Mouse (Mus musculus) limb, embryonic 10.5 days (tissue): Measurements from ENCODE around the gene Nlgn1. TPM values are rescaled to one million over a fixed set of nuclear protein-coding genes. Genes with fewer than 3 reads are reported as not detected.

ENCODE experiments used
- DNase-seq: peaks from one replicate; pipeline ENCODE4 v3.0.0-alpha.2; 2017; ENCODE audit warnings: low spot score
- H3K27ac ChIP-seq: fragments of 300-500 bp; sonication (generic); 2 replicates; pipeline ENCODE4 v1.5.1; 2016; ENCODE audit warnings: mild to moderate bottlenecking
- H3K27me3 ChIP-seq: fragments of 300-500 bp; sonication (generic); 2 replicates; pipeline ENCODE4 v1.6.1; 2016; ENCODE audit warnings: low read depth, mild to moderate bottlenecking; ENCODE audit not compliant: poor library complexity, severe bottlenecking
- H3K36me3 ChIP-seq: fragments of 300-500 bp; sonication (generic); 2 replicates; pipeline ENCODE4 v1.6.1; 2016; ENCODE audit warnings: mild to moderate bottlenecking, moderate library complexity
- H3K4me1 ChIP-seq: fragments of 300-500 bp; sonication (generic); 2 replicates; pipeline ENCODE4 v1.6.1; 2016
- H3K4me3 ChIP-seq: fragments of 300-500 bp; sonication (generic); 2 replicates; pipeline ENCODE4 v1.5.1; 2016; ENCODE audit warnings: mild to moderate bottlenecking, moderate library complexity
- H3K9me3 ChIP-seq: fragments of 300-500 bp; sonication (generic); replicated peaks from 2 replicates; pipeline ENCODE4 v1.6.1; 2016; ENCODE audit warnings: mild to moderate bottlenecking
- WGBS: fragments of 180-500 bp; shearing (Covaris S2); methylation state at CpG from one replicate; pipeline ENCODE4 v1.1.7; 2016; 5-methylcytosine and 5-hydroxymethylcytosine counted together
- polyA plus RNA-seq: library from polyadenylated mRNA; unstranded; fragments of >200 nt; fragmentation: Nextera tagmentation; extraction: Ambion mirVana; gene quantifications from 2 replicates; pipeline ENCODE4 v1.2.1, GENCODE M21; 2016

The Nlgn1 gene
- polyA plus RNA-seq, result 0.28 and 0.36 TPM in 2 replicates

DNA sequence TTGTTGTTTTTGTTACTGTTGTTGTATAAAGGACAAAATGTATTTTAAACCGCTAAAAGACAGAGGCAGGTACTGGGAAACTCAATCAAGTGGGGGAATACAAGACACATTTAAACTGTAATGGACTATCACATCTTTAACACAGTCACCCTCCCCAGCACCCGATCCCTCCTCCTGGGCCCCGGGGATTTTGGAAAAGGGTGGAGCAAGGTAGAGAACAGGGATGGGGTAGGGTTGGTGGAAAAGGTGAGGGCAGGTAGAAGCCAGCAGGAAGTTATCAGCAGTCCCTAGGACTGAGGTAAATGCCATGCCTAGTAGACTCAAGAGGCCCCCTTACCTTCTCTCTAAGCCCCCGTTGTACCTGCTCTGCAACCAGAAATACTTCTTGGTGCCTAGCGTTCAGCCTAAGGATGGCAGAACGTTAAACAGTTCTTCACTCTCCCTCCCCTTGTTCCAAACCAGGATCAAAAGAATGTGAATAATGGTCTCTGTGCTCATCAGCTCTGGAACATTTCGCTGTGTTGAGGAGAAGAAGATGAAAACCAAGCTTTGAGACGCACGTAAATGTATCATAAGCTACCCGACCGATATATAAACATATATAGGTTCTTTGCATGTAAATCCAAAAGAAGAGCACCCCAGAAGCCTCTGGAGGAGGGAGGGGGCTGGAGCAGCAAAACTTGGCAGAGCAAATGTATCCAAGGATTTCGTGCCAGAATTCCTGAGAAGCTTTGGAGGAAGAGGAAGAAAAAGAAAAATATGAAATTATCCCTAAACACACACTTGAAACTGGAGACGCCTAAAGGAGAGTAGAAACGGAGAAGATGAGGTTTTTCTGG lies at the start of gene Nlgn1:
TSS of gene Nlgn1 (minus strand) at position 61 of the 839 bp plus-strand sequence.
- peaks cover 23% of the 10 kb centered on the region for H3K4me1 ChIP-seq
- DNase-seq, result peak; percentile 36
- peaks cover 73% of the 10 kb centered on the region for H3K27me3 ChIP-seq
- no peaks in the 10 kb centered on the region for H3K36me3 ChIP-seq
- no peaks in the 10 kb centered on the region for H3K9me3 ChIP-seq
- 3% methylated on average over 14 of the region's 14 CpGs for WGBS
- peak within 1 kb of the TSS; percentile 66 for H3K4me3 ChIP-seq
- H3K27ac ChIP-seq, result peak within 1 kb of the TSS; percentile 77

DNA sequence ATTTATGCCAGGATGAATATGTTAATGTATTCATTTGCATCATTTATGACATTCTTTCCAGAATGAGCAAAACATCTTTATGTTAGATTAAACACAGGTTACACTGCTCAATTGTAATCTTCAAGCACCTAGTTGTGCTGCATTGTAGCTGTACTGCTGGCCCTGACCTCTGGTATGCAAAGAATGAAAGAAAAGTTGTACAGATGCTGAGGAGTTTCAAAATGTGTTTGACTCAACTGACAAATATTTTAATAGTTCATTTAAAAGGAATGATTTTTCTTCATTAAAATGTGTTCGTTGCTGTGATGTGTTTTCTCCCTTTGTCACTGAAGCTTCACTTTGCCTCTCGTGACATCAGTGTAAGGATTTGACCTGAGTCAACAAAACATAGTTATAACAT lies 46.0 kb upstream of the Nlgn1 start:
- Histone ChIP-seq H3K27me3 (no peaks in the 10 kb centered on the region), H3K4me1 (no peaks in the 10 kb centered on the region), H3K36me3 (no peaks in the 10 kb centered on the region), H3K27ac (no peak overlapping the region), H3K4me3 (no peak overlapping the region), H3K9me3 (no peaks in the 10 kb centered on the region)
- DNase-seq, result no peak
- WGBS, result 90% methylated on average over 2 of the region's 2 CpGs

DNA sequence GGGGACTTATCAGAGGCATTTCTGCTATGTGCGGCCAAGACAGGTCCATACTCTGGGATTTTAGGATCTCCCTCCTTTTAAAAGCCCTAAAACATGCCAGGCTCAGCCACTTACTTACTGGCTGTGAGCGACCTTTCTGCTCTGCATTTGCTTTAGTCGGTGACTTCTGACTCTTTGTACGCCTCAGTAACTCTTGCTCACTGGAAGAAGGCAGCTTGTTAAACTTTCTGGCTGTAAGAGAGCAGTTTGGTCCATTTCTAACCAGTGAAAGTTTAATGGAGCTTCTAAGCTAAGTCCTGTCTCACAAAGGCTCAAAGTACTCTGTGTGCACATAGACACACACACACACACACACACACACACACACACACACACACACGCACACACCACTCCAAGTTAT lies 22.8 kb upstream of the Nlgn1 start:
- H3K27me3 ChIP-seq, result no peaks in the 10 kb centered on the region
- 83% methylated on average over 5 of the region's 5 CpGs for WGBS
- no peak overlapping the region for H3K4me3 ChIP-seq
- no peaks in the 10 kb centered on the region for H3K4me1 ChIP-seq
- no peaks in the 10 kb centered on the region for H3K9me3 ChIP-seq
- H3K36me3 ChIP-seq, result no peaks in the 10 kb centered on the region
- H3K27ac ChIP-seq, result no peak overlapping the region
- no peak for DNase-seq

DNA sequence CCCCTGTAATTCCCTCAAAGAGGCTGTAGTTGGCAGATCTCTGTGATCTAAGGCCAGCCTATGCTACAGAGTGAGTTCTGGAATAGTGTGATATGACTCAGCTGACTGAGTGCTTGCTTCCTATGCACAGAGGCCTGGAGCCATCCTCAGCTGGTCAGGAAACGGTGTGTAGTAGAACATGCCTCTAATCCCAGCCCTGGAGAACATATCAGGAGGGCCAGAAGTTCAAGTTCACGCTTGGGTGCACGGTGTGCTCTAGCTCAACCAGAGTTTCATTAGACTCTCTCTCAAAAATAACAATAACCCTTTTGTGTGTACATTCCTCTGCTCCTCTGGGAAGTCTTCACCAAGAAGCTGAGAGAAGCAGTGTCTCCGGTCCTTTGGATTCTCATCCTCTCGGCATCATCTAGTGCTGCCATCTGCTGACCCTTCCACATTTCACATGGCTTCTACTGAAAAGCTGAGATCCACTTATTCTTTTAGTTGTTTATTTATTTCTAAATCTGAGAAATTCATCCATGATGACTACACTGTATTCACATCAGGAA lies 22.3 kb upstream of the Nlgn1 start:
- H3K27me3 ChIP-seq, result no peaks in the 10 kb centered on the region
- no peak for DNase-seq
- no peak overlapping the region for H3K4me3 ChIP-seq
- no peaks in the 10 kb centered on the region for H3K9me3 ChIP-seq
- 86% methylated on average over 5 of the region's 5 CpGs for WGBS
- H3K27ac ChIP-seq, result no peak overlapping the region
- no peaks in the 10 kb centered on the region for H3K4me1 ChIP-seq
- no peaks in the 10 kb centered on the region for H3K36me3 ChIP-seq

DNA sequence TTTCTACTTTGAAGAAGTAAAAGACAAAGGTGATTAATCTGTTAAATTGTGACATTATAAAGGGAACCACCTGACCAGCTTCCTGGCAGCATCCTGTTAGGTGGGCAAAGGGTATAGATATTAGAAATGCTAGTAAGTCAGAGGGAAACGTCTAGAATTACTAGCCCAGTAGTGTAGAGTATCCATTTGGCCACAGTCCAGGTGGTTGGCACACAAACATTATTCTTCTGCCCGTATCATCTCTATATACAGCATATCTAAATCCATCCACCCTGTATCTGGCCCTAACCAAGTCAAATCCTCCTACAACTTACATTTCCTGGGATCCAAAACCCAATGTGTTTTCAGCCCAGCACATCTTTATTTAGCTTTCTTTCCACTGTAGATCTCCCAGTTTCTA lies 5.2 kb upstream of the Nlgn1 start:
- no peaks in the 10 kb centered on the region for H3K36me3 ChIP-seq
- no peaks in the 10 kb centered on the region for H3K9me3 ChIP-seq
- 81% methylated on average over 2 of the region's 2 CpGs for WGBS
- peaks cover 11% of the 10 kb centered on the region for H3K4me1 ChIP-seq
- H3K27me3 ChIP-seq, result peaks cover 36% of the 10 kb centered on the region
- DNase-seq, result no peak
- H3K27ac ChIP-seq, result no peak overlapping the region
- H3K4me3 ChIP-seq, result no peak overlapping the region

DNA sequence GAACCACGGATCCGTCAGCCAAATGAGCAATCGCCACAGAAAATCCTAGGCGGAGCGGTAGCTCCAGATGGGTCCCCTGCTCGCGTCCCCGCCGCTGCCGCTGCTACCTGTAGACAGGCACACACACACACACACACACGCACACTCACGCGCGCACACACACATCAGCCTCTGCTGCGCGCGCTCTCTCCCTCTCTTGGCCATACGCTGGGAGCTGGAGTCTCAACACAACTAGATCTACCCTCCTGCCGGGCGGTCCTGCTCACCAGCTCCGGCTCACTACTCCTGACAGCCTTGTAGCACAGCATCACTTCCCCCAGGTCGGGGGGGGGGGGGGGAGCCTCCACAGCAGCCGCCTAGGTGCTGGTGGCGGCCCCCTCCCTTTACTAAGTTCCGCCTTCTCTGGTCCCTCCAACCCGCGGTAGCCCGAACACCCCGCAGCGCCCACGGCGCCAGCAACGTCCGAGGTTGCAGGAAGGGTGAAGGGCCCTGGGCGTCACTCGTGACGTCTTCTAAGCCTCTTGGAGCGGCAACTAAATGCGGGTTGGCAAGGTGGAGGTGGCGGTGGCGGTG lies 1.1 kb upstream of the Nlgn1 start:
- Histone ChIP-seq H3K4me3 (peak overlapping the region; percentile 59), H3K27ac (no peak overlapping the region), H3K9me3 (no peaks in the 10 kb centered on the region), H3K27me3 (peaks cover 66% of the 10 kb centered on the region), H3K4me1 (peaks cover 23% of the 10 kb centered on the region), H3K36me3 (no peaks in the 10 kb centered on the region)
- peak; percentile 73 for DNase-seq
- 1% methylated on average over 40 of the region's 41 CpGs for WGBS

DNA sequence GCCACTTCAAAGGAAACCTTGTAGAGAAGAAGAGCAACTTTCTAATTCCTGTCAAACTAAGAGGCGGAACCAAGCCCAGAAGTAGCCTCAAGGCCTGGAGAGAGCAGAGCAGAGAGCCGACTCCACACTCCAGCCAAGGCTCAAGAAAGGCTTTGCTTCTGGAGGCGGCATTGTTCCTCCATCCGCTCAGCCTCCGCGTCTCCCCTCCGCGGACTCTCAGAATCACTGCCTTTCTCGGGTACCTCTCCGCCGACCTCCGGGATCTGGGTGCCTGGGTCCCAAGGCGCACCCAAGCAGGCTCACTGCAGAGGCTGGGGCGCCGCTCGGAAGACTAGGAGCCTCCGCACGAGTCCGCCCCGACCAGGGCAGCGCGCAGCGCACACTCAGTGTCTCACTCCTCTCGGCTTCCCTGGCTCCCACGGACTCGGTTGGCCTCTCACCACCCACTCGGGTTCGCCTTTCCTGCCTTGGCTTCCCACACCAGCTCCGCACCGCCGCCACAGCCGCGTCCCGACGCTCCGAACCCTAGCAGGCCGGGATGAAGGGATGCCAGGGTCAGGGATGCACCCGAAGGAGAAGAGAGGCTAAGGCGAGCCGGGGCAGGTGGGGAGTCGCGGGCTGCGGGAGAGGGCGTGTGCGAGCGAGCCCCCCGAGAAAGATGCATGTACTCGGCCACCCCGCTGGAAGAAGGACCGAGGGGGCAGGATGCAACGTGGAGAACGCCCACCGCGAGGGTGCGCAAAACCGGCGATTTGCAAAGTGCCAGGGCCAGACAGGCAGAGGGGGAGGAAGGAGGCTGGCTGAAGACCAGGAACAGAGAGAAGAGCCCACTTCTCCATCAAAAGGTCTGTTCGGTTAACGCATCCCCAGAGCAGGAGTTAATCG lies 841 bp downstream of the Nlgn1 start:
- H3K36me3 ChIP-seq, result no peaks in the 10 kb centered on the region
- WGBS, result under 1% methylated on average over 60 of the region's 60 CpGs
- peak; percentile 67 for DNase-seq
- peak overlapping the region; percentile 66 for H3K4me3 ChIP-seq
- peaks cover 23% of the 10 kb centered on the region for H3K4me1 ChIP-seq
- H3K27me3 ChIP-seq, result peaks cover 73% of the 10 kb centered on the region
- peak overlapping the region; percentile 77 for H3K27ac ChIP-seq
- no peaks in the 10 kb centered on the region for H3K9me3 ChIP-seq

DNA sequence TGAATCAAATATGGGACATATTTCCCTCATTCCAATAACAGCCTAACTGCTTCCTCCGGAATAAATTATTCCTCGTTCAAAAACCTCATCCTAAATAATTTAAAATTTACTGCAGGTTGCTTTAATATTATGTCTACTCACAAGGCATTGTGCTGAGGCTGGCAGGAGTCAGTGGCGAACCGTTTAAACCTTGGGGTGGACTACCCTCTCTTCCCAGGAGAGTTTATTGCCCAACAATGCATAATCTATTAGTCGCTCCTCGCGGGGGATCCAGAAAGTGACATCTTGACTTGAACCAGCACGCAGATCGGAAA lies 1.4 kb downstream of the Nlgn1 start:
- H3K9me3 ChIP-seq, result no peaks in the 10 kb centered on the region
- no peak for DNase-seq
- no peak overlapping the region for H3K27ac ChIP-seq
- no peaks in the 10 kb centered on the region for H3K36me3 ChIP-seq
- peak overlapping the region; percentile 66 for H3K4me3 ChIP-seq
- WGBS, result 7% methylated on average over 9 of the region's 9 CpGs
- peaks cover 23% of the 10 kb centered on the region for H3K4me1 ChIP-seq
- peaks cover 71% of the 10 kb centered on the region for H3K27me3 ChIP-seq

DNA sequence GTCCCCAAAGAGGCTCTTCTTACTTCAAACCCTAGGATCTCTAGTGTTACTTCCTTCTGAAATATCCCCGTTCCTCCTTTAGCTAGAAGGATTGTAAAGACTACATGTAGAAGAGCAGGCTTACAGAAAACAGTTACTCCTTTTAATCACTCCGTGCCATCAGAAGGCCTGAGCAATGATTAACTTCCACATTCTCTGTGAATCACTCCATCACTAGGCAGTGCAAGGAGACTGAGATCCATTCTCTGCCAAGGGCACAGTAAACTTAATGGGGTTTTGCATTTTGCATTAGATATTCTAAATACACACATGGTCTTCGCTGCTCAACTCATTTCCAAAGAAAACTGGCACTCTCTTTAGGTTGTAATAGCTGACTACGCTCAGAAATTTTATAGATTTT lies 2.2 kb downstream of the Nlgn1 start:
- Histone ChIP-seq H3K9me3 (no peaks in the 10 kb centered on the region), H3K4me3 (no peak overlapping the region), H3K36me3 (no peaks in the 10 kb centered on the region), H3K27me3 (peaks cover 63% of the 10 kb centered on the region), H3K4me1 (peaks cover 23% of the 10 kb centered on the region), H3K27ac (no peak overlapping the region)
- 77% methylated on average over 4 of the region's 4 CpGs for WGBS
- no peak for DNase-seq

DNA sequence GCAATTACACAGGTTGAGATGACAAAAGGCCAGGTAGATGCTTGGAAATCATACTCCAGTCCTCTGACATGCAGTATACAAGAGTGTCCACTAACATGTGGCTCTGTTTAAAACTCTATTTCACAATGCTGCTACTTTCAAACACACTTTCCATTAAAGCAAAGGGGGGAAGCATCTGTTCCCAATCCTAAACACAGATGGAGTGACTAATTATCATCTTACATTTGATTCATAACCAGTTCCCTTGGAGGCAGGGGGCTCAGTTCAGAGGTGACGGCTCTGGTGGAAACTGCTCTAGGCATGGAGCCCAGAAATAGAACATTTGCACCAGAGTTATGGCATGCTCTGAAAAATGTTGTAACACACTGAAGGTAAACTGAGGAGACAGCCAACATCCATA lies 7.8 kb downstream of the Nlgn1 start:
- Histone ChIP-seq H3K4me1 (0 out of 2 replicates have a peak, but pooled peaks cover 4% of the 10 kb centered on the region), H3K9me3 (no peaks in the 10 kb centered on the region), H3K4me3 (no peak overlapping the region), H3K27ac (no peak overlapping the region), H3K36me3 (no peaks in the 10 kb centered on the region), H3K27me3 (peaks cover 8% of the 10 kb centered on the region; the same call in 1 of the 2 replicates)
- 29% methylated on average over 1 of the region's 1 CpGs for WGBS
- DNase-seq, result peak; percentile 36

DNA sequence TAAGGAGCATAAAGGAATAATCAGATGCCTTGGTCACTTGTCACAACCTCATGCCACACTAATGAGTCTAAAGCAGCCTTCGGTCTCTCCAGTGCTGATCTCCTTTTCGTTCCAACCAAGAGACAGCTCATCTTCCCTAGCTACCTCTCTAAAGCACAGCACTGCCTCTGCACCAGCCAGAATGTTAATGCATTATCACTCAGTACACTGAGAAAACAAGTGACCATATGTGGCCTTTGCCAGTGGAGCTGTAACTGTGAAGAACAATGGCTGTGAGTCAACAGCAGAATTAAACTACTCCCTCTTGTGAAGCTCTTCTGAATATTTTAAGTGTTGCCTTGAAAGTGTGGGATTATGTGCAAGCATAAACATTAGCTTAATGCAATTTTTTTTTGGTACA lies 14.9 kb downstream of the Nlgn1 start:
- DNase-seq, result no peak
- no peak overlapping the region for H3K27ac ChIP-seq
- no peaks in the 10 kb centered on the region for H3K36me3 ChIP-seq
- H3K9me3 ChIP-seq, result no peaks in the 10 kb centered on the region
- H3K4me3 ChIP-seq, result no peak overlapping the region
- WGBS, result 83% methylated on average over 2 of the region's 2 CpGs
- no peaks in the 10 kb centered on the region for H3K4me1 ChIP-seq
- H3K27me3 ChIP-seq, result no peaks in the 10 kb centered on the region

DNA sequence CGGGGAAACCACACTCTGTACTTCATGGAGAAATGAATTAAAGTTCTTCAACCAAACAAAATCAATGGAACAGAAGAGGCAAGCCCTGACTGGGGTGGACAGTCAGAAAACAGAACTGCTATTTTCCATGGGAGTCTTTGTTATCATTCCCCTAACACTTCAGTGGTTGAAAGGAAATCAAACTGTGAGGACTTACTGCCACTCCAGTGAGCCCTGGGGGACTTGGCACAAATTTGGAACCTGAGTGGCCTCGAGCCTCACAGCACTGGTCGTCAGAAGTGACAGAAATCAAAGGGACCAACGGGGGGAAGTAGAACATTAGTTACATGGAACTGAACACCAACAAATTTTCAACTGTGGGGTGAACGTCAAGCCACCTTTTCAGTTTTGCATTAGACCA lies 34.4 kb downstream of the Nlgn1 start:
- no peak overlapping the region for H3K27ac ChIP-seq
- H3K36me3 ChIP-seq, result no peaks in the 10 kb centered on the region
- H3K27me3 ChIP-seq, result no peaks in the 10 kb centered on the region
- H3K4me1 ChIP-seq, result no peaks in the 10 kb centered on the region
- no peak overlapping the region for H3K4me3 ChIP-seq
- DNase-seq, result no peak
- H3K9me3 ChIP-seq, result no peaks in the 10 kb centered on the region
- 73% methylated on average over 5 of the region's 5 CpGs for WGBS
